Mouse (Mus musculus): Measurements from ENCODE around the gene Nln. TPM values are rescaled to one million over a fixed set of nuclear protein-coding genes. Genes with fewer than 3 reads are reported as not detected.

Nln gene
- 17.9 to 19.7 TPM (median 18.7 TPM) in 4 replicates for total RNA-seq (2023; ENCODE audit: inconsistent age)

DNA sequence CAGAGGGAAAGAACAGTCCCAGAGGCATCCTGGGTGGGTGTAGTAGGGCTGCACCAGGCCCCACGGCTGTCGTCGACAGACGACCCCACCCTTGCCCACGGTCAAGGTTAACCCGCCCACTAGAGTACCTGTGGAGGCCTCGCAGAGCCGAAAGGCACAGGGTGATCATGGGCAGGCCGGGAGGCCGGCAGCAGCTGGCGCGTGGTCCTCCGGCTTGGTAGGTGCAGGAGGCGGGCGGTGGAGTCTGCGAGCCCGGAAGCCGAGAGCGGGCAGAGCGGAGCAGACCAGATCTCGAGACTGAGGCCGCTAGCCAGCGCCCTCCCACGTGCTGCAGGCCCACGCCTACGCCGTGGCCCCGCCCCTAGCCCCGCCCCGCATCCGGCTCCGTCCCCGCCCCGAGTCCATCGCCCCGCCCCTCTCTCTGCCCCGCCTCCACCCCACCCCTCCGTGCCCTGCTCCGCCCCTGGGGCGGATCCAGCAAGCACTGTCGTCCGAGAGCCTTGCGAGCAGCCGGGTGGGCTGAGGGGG lies at the start of gene Nln, which contains the start of gene Sgtb:
Gene Nln (minus strand): TSS at position 327 of the 528 bp plus-strand sequence.
Gene Sgtb (plus strand): TSS at position 454 of the 528 bp plus-strand sequence.

Other genes starting within 250 kb of the Nln start
- gene Erbin, start 189.1 kb downstream of the Nln start, total RNA-seq (2023; ENCODE audit: inconsistent age) = 113 to 128 TPM (median 123 TPM) in 4 replicates
- 0.75 TPM in 1 of 4 replicates, not detected in the others for gene Sgtb, start 127 bp upstream of the Nln start, total RNA-seq (2023; ENCODE audit: inconsistent age)
- gene Trappc13, start 68.9 kb upstream of the Nln start, total RNA-seq (2023; ENCODE audit: inconsistent age) = 27.0 to 29.2 TPM (median 28.0 TPM) in 4 replicates
- gene Trim23, start 69.2 kb upstream of the Nln start, total RNA-seq (2023; ENCODE audit: inconsistent age) = 12.9 to 15.1 TPM (median 14.0 TPM) in 4 replicates
- gene Cenpk, start 119.0 kb upstream of the Nln start, total RNA-seq (2023; ENCODE audit: inconsistent age) = 6.0 to 8.8 TPM (median 6.1 TPM) in 4 replicates
- gene Ppwd1, start 119.2 kb upstream of the Nln start, total RNA-seq (2023; ENCODE audit: inconsistent age) = 37.3 to 40.6 TPM (median 38.5 TPM) in 4 replicates
- gene Adamts6, start 178.2 kb upstream of the Nln start, total RNA-seq (2023; ENCODE audit: inconsistent age) = 16.5 to 25.0 TPM (median 22.1 TPM) in 4 replicates

Measured in B cell, adult (primary cell).